Mouse (Mus musculus) cerebellum, adult 9-10 months (tissue): ENCODE measurements at regions not wholly inside any gene's neighbourhood (a gene's known extent, or its start where the extent isn't known, plus 50 kb on each side); places are given as distances from the start of the nearest gene placed in this dataset.

ENCODE experiments used
- DNase-seq: peaks from one replicate; pipeline ENCODE4 v3.0.0; 2022

DNA sequence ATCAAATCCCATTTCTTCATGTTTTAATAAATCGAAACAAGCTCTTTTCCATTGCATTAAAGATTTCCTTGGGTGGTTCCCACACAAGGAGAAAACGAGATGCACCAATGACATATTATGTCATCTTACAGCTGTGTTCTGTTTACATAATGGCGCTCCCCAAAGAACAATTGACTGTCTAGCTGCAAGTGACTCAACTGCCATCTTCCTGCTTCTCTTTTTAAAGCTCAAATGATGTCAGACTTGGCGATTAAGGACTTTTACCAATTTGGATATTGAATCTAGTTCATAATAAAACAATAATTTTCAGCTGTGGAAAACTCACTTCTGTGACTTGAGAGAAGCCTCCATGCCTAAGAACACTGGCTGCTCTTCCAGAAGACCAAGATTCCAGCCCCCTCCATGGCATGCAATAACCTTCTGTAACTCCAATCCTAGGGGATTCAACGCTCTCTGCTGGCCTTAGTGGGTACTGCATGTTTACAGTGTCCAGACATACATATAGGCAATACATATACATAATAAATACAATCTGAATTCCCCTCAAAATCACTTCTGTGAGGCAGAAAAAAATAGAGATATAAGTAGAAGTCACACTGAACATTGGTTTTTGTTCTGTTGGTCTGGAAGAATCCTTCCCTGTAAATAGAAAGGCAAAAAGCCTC lies 318.7 kb downstream of the Rnd3 start:
- DNase-seq: no peak

DNA sequence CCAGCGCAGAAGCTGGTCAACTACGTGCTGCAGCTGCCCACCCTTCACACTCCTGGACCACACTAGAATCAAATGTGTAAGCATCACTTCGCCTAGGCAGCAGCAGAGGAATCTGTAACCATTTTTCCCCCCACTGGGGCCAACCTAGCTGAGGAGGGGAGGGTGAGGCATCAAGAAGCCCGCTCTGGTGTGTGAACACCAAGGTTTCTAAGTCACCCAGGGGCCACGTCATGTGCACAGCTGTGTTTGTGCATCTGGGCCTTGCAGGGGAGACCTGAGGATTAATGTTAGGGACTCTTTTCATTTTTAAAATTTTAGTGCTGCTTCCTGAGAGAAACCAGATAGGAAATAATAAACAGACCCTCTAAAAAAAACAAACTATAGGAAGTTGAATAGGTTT lies 321.8 kb downstream of the Rnd3 start:
- DNase-seq: no peak

GRCm38 (mm10) chr2:50826537-50826936 lies 322.4 kb downstream of the Rnd3 start:
- DNase-seq: no peak

- DNase-seq: no peak
These were observed 323.3 kb downstream of the Rnd3 start for GRCm38 (mm10) chr2:50825626-50826025.

DNA sequence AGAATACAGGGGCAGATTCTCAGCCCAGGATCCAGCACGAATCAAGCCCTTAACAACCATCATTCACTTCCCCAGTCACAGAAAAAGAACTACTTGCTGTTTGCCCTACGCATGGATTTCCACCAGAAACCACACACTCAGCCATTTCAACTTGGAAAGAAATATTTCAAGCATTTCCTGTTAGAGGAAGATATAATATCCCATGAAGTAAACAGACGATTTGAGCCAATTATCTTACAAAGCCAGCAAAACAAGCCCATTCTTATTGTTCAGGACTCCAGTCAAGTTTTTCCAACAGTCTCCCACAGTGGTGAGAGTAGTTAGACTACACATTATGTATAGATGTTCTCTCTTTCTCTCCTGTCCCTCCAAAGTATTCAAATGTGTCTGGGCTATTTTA lies 324.1 kb downstream of the Rnd3 start:
- no peak for DNase-seq

GRCm38 (mm10) chr2:50822738-50823137 lies 326.2 kb downstream of the Rnd3 start:
- DNase-seq: no peak

- no peak for DNase-seq
These were observed 329.6 kb downstream of the Rnd3 start for GRCm38 (mm10) chr2:50819305-50819665.

- no peak for DNase-seq
These were observed 330.2 kb downstream of the Rnd3 start for GRCm38 (mm10) chr2:50818557-50819304.

- DNase-seq: no peak
These were observed 332.5 kb downstream of the Rnd3 start for GRCm38 (mm10) chr2:50816364-50816763.

- no peak for DNase-seq
These were observed 333.4 kb downstream of the Rnd3 start for GRCm38 (mm10) chr2:50815541-50815940.

GRCm38 (mm10) chr2:50813568-50814461 lies 335.1 kb downstream of the Rnd3 start:
- no peak for DNase-seq

- DNase-seq: no peak
These were observed 336.6 kb downstream of the Rnd3 start for GRCm38 (mm10) chr2:50812296-50812695.

GRCm38 (mm10) chr2:50810336-50811066 lies 338.4 kb downstream of the Rnd3 start:
- DNase-seq: no peak

GRCm38 (mm10) chr2:50809823-50810222 lies 339.1 kb downstream of the Rnd3 start:
- DNase-seq: no peak

GRCm38 (mm10) chr2:50807162-50807960 lies 341.6 kb downstream of the Rnd3 start:
- no peak for DNase-seq

GRCm38 (mm10) chr2:50805645-50806044 lies 343.3 kb downstream of the Rnd3 start:
- no peak for DNase-seq

GRCm38 (mm10) chr2:50796087-50796486 lies 352.8 kb downstream of the Rnd3 start:
- DNase-seq: no peak

GRCm38 (mm10) chr2:50793616-50794015 lies 355.3 kb downstream of the Rnd3 start:
- DNase-seq: no peak

- no peak for DNase-seq
These were observed 355.8 kb downstream of the Rnd3 start for GRCm38 (mm10) chr2:50793067-50793466.

GRCm38 (mm10) chr2:50789051-50789651 lies 359.8 kb downstream of the Rnd3 start:
- no peak for DNase-seq

- DNase-seq: no peak
These were observed 376.8 kb downstream of the Rnd3 start for GRCm38 (mm10) chr2:50772101-50772500.

DNA sequence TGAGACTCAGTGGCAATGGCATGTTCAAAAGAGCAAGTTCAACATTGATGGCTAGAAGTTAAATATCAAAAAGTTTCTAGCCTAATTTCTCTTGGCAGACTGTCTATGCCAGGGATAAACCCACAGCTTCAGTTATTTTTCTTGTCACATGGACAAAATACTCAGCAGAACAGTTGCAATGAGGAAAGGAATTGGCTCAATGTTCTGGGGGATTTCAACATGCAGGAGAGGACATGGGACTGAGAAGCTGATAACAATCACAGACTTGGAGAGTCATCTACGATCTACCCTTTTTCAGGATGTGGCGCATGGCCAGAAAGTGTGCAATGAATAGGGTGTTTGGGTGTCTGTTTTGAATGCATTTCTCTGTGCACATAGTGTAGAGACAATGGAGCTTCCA lies 389.9 kb downstream of the Rnd3 start:
- no peak for DNase-seq
